Mouse (Mus musculus): ENCODE results near the gene Zfp263. TPM values are rescaled to one million over a fixed set of nuclear protein-coding genes. Genes with fewer than 3 reads are reported as not detected.

Gene Zfp263
- polyA plus RNA-seq, 1 experiment from 2014 or later: 51.1 TPM

- 94% methylated on average over 3 of the region's 3 CpGs for WGBS
- DNase-seq (ENCODE audit: low spot score): no peak
- Histone ChIP-seq H3K27ac (no peak overlapping the region), H3K4me1 (peaks cover 15% of the 10 kb centered on the region), H3K36me3 (peaks cover 73% of the 10 kb centered on the region), H3K27me3 (ENCODE audit: low read depth, poor library complexity, severe bottlenecking) (no peaks in the 10 kb centered on the region), H3K9me3 (replicated peaks) (peaks cover 7% of the 10 kb centered on the region), H3K4me3 (no peak overlapping the region)
These were observed 5.1 kb downstream of the Zfp263 start for GRCm38 (mm10) chr16:3748976-3749375.

GRCm38 (mm10) chr16:3771603-3772002 lies 27.7 kb downstream of the Zfp263 start:
- Histone ChIP-seq H3K4me3 (no peak overlapping the region), H3K36me3 (peaks cover 4% of the 10 kb centered on the region; the same call in 1 of the 2 replicates), H3K4me1 (no peaks in the 10 kb centered on the region), H3K9me3 (replicated peaks) (no peaks in the 10 kb centered on the region), H3K27me3 (ENCODE audit: low read depth, poor library complexity, severe bottlenecking) (no peaks in the 10 kb centered on the region), H3K27ac (no peak overlapping the region)
- no peak for DNase-seq (ENCODE audit: low spot score)
- 96% methylated on average over 4 of the region's 4 CpGs for WGBS

- Histone ChIP-seq H3K27me3 (ENCODE audit: low read depth, poor library complexity, severe bottlenecking) (no peaks in the 10 kb centered on the region), H3K36me3 (no peaks in the 10 kb centered on the region), H3K27ac (no peak overlapping the region), H3K9me3 (replicated peaks) (no peaks in the 10 kb centered on the region), H3K4me1 (no peaks in the 10 kb centered on the region), H3K4me3 (no peak overlapping the region)
- no peak for DNase-seq (ENCODE audit: low spot score)
- WGBS: 88% methylated on average over 3 of the region's 3 CpGs
These were observed 32.5 kb downstream of the Zfp263 start for GRCm38 (mm10) chr16:3776365-3776764.

GRCm38 (mm10) chr16:3777986-3778385 lies 34.1 kb downstream of the Zfp263 start:
- no peak overlapping the region for H3K4me3 ChIP-seq
- WGBS: 79% methylated on average over 3 of the region's 3 CpGs

GRCm38 (mm10) chr16:3781237-3781636 lies 37.3 kb downstream of the Zfp263 start:
- Histone ChIP-seq H3K36me3 (no peaks in the 10 kb centered on the region), H3K4me1 (no peaks in the 10 kb centered on the region), H3K27ac (no peak overlapping the region), H3K27me3 (ENCODE audit: low read depth, poor library complexity, severe bottlenecking) (no peaks in the 10 kb centered on the region), H3K9me3 (replicated peaks) (no peaks in the 10 kb centered on the region), H3K4me3 (no peak overlapping the region)
- no peak for DNase-seq (ENCODE audit: low spot score)

More at GRCm38 (mm10) chr16:3777986-3778385, 34.1 kb downstream of the Zfp263 start:
- Histone ChIP-seq H3K9me3 (replicated peaks) (no peaks in the 10 kb centered on the region), H3K36me3 (no peaks in the 10 kb centered on the region), H3K4me1 (no peaks in the 10 kb centered on the region), H3K27me3 (ENCODE audit: low read depth, poor library complexity, severe bottlenecking) (no peaks in the 10 kb centered on the region), H3K27ac (no peak overlapping the region)
- no peak for DNase-seq (ENCODE audit: low spot score)

GRCm38 (mm10) chr16:3788394-3788793 lies 44.5 kb downstream of the Zfp263 start:
- H3K27me3 ChIP-seq (ENCODE audit: low read depth, poor library complexity, severe bottlenecking): no peaks in the 10 kb centered on the region
- DNase-seq (ENCODE audit: low spot score): no peak
- H3K9me3 ChIP-seq (replicated peaks): no peaks in the 10 kb centered on the region
- H3K27ac ChIP-seq: no peak overlapping the region
- H3K4me1 ChIP-seq: no peaks in the 10 kb centered on the region
- H3K36me3 ChIP-seq: no peaks in the 10 kb centered on the region
- H3K4me3 ChIP-seq: no peak overlapping the region

Other genes with a start within 250 kb of the Zfp263 start
- not detected in 2 replicates for gene Olfr161, start 153.1 kb upstream of the Zfp263 start, polyA plus RNA-seq (2016; fragmentation: Nextera tagmentation; extraction: Ambion mirVana)
- not detected in 2 replicates for gene Mefv, start 26.0 kb upstream of the Zfp263 start, polyA plus RNA-seq (2016; fragmentation: Nextera tagmentation; extraction: Ambion mirVana)
- not detected in 2 replicates for gene Olfr15, start 86.8 kb downstream of the Zfp263 start, polyA plus RNA-seq (2016; fragmentation: Nextera tagmentation; extraction: Ambion mirVana)
- 0.72 and 0.88 TPM in 2 replicates for gene Zfp174, start 103.2 kb downstream of the Zfp263 start, polyA plus RNA-seq (2016; fragmentation: Nextera tagmentation; extraction: Ambion mirVana)
- gene Naa60, start 128.3 kb downstream of the Zfp263 start, polyA plus RNA-seq (2016; fragmentation: Nextera tagmentation; extraction: Ambion mirVana): 55.8 and 58.0 TPM in 2 replicates
- gene Zfp597, start 140.5 kb downstream of the Zfp263 start, polyA plus RNA-seq (2016; fragmentation: Nextera tagmentation; extraction: Ambion mirVana): 4.1 and 6.5 TPM in 2 replicates
- gene Gm20695, start 140.6 kb downstream of the Zfp263 start, polyA plus RNA-seq (2016; fragmentation: Nextera tagmentation; extraction: Ambion mirVana): 1.6 and 2.3 TPM in 2 replicates
- 7.7 and 8.8 TPM in 2 replicates for gene 1700037C18Rik, start 164.6 kb downstream of the Zfp263 start, polyA plus RNA-seq (2016; fragmentation: Nextera tagmentation; extraction: Ambion mirVana)
- 20.1 and 20.4 TPM in 2 replicates for gene Cluap1, start 164.7 kb downstream of the Zfp263 start, polyA plus RNA-seq (2016; fragmentation: Nextera tagmentation; extraction: Ambion mirVana)
- gene Nlrc3, start 232.5 kb downstream of the Zfp263 start, polyA plus RNA-seq (2016; fragmentation: Nextera tagmentation; extraction: Ambion mirVana): 1.1 TPM in 2 replicates

Data from limb, embryonic 10.5 days (tissue).